Mouse (Mus musculus) intestine, embryonic 14.5 days (tissue): Measurements from ENCODE around the gene Magix. TPM values are rescaled to one million over a fixed set of nuclear protein-coding genes. Genes with fewer than 3 reads are reported as not detected.

Experiments
- ATAC-seq: fragments of 200-750 bp; cut with Nextera tagmentation; replicated peaks from 2 replicates; pipeline ENCODE4 v1.8.0; 2017; ENCODE audit warnings: low read depth, moderate number of reproducible peaks, moderate TSS enrichment, moderate library complexity; ENCODE audit not compliant: low FRiP score, low TSS enrichment
- DNase-seq: peaks from one replicate; pipeline ENCODE4 v3.0.0-alpha.2; 2018; ENCODE audit warnings: low spot score
- H3K27ac ChIP-seq: fragments of 300-500 bp; sonication (generic); 2 replicates; pipeline ENCODE4 v1.5.1; 2014; ENCODE audit warnings: low read depth, mild to moderate bottlenecking, control low read depth
- H3K27me3 ChIP-seq: fragments of 300-500 bp; sonication (generic); replicated peaks from 2 replicates; pipeline ENCODE4 v1.6.1; 2014; ENCODE audit warnings: low read length, control low read depth; ENCODE audit not compliant: control insufficient read depth, insufficient read depth
- H3K36me3 ChIP-seq: fragments of 300-500 bp; sonication (generic); 2 replicates; pipeline ENCODE4 v1.6.1; 2014; ENCODE audit warnings: low read length, control low read depth; ENCODE audit not compliant: control insufficient read depth, insufficient read depth
- H3K4me1 ChIP-seq: fragments of 300-500 bp; sonication (generic); replicated peaks from 2 replicates; pipeline ENCODE4 v1.6.1; 2014; ENCODE audit warnings: low read length, control low read depth, mixed read lengths; ENCODE audit not compliant: control insufficient read depth, insufficient read depth
- H3K4me2 ChIP-seq: fragments of 300-500 bp; sonication (generic); 2 replicates; pipeline ENCODE4 v1.6.1; 2014; ENCODE audit warnings: low read length
- H3K4me3 ChIP-seq: fragments of 300-500 bp; sonication (generic); 2 replicates; pipeline ENCODE4 v1.5.1; 2014; ENCODE audit warnings: low read depth, low read length, control low read depth, mixed read lengths
- H3K9ac ChIP-seq: fragments of 300-500 bp; sonication (generic); 2 replicates; pipeline ENCODE4 v1.6.1; 2014; ENCODE audit warnings: mild to moderate bottlenecking, low read length
- H3K9me3 ChIP-seq: fragments of 300-500 bp; sonication (generic); 2 replicates; pipeline ENCODE4 v1.6.1; 2016; ENCODE audit warnings: low read length, control low read depth; ENCODE audit not compliant: control insufficient read depth
- WGBS: fragments of 180-500 bp; shearing (Covaris S2); extraction: QIAGEN DNeasy Blood & Tissue Kit; methylation state at CpG from one replicate; pipeline ENCODE4 v1.1.7; 2014; 5-methylcytosine and 5-hydroxymethylcytosine counted together
- polyA plus RNA-seq: library from polyadenylated mRNA; unstranded; fragments of >200 nt; fragmentation: Nextera tagmentation; extraction: Ambion mirVana; gene quantifications from 2 replicates; pipeline ENCODE4 v1.2.1, GENCODE M21; 2014

Gene Magix
- polyA plus RNA-seq, 1 experiment from 2014 or later = 0.57 TPM

DNA sequence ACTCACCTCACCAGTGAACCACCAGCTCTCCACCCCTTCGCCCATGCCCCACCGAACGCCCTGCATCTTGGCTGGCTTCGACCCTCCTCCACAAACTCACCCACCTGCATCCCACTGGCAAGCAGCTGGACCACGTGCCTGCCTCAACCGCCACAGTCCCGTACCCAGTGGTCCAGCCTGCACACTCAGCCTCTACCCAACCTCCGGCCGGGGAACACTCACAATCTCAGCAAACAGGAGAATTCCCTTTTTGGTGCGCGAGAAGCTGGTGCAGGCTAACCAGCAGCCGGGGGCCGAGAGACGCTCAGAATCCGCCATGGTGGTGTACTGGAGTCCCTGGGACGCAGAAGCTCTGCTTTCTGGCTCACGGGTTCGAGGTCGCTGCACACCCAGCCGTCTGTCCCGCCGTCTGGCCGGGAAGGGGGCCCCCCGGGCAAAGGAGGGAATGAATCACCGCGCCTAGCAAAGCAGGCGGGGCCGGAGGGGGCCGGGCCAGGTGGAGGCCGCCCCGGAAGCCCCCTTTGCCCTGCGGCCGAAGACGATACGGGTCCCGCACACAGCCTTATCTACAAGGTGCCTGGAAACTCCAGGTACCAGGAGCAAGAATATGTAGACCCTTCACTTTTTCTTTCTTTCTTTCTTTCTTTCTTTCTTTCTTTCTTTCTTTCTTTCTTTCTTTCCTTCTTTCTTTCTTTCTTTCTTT, 10.0 kb downstream of the Magix start, which contains the start of gene Plp2:
Gene Plp2, minus strand, starts transcription at position 470 of the 703 bp plus-strand sequence.
- peak; percentile 67 for DNase-seq
- Histone ChIP-seq H3K27ac (peak within 1 kb of the TSS; percentile 54), H3K27me3 (no peaks in the 10 kb centered on the region), H3K4me3 (peak within 1 kb of the TSS; percentile 47), H3K9me3 (no peaks in the 10 kb centered on the region), H3K9ac (peak within 1 kb of the TSS; percentile 51), H3K4me1 (no peaks in the 10 kb centered on the region), H3K36me3 (peaks cover 15% of the 10 kb centered on the region; the same call in 1 of the 2 replicates), H3K4me2 (peak within 1 kb of the TSS; percentile 48)
- WGBS = 15% methylated on average over 35 of the region's 36 CpGs
- ATAC-seq = peak; percentile 47

DNA sequence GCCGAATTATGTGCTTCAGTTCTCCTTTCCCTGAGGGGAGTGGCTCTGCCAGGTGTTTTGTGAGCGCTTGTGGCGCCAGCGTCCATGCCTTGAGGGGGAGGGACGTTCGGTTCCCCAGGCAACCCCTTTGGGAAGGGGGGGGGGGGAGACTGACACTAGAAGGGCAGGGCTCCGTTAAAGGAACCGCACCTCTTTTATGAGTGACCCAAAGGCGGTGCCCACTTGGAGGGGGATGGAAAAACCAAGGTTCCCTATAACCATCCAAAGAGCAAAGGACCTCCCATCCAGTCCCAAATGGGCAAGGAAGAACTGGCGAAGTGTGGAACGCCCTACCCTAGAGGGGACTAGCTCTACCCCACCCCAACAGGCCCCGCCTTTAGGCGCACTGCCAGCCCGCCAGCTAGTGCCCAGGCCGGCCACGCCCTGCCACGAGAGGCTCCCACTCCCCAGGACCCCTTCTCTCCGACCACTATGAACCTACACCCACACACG, 10.6 kb downstream of the Magix start:
- Histone ChIP-seq H3K9me3 (no peaks in the 10 kb centered on the region), H3K27ac (peak overlapping the region; percentile 54), H3K36me3 (peaks cover 15% of the 10 kb centered on the region; the same call in 1 of the 2 replicates), H3K4me3 (peak overlapping the region; percentile 47), H3K27me3 (no peaks in the 10 kb centered on the region), H3K4me1 (no peaks in the 10 kb centered on the region), H3K9ac (peak overlapping the region; percentile 51), H3K4me2 (peak overlapping the region; percentile 48)
- ATAC-seq (peak; percentile 64), DNase-seq (peak; percentile 68)
- WGBS = 21% methylated on average over 18 of the region's 19 CpGs

DNA sequence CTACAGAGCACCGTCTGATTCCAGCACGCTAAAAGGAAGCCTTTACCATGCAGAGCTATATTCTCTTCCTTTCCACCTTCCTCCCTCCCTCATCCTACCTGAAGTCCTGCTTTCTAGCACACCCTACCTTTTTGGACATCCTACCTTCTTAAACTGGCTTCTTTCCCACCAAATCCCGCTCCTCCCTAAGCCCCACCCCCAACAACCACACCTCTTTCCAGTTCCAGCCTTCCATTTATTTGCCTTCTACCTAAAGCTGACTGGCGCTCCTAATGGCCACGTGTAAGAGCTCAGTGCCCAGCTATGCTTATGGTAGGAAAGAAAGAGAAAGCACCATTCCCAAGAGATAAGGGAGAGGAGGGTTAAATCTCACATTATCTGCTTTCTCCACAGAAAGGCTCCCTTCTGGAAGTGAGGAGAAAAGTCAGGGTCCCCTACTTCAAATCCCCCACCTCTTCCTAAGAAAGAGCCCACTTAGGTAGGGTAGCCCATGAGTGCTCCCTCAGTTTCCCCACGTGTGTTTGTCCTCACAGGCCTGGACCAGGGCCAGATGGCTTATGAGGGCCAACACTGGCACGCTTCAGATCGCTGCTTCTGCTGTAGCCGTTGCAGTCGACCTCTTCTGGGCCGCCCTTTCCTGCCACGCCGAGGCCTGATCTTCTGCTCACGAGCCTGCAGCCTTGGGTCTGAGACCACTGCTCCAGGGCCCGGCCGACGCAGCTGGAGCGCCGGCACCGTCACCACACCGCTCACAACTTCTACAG, 15.1 kb downstream of the Magix start:
- Histone ChIP-seq H3K27ac (no peak overlapping the region), H3K4me3 (no peak overlapping the region), H3K36me3 (peaks cover 19% of the 10 kb centered on the region; the same call in 1 of the 2 replicates), H3K9me3 (no peaks in the 10 kb centered on the region), H3K9ac (no peak overlapping the region), H3K27me3 (no peaks in the 10 kb centered on the region), H3K4me1 (no peaks in the 10 kb centered on the region), H3K4me2 (no peak overlapping the region)
- DNase-seq (no peak), ATAC-seq (no peak)
- WGBS = 71% methylated on average over 21 of the region's 21 CpGs

DNA sequence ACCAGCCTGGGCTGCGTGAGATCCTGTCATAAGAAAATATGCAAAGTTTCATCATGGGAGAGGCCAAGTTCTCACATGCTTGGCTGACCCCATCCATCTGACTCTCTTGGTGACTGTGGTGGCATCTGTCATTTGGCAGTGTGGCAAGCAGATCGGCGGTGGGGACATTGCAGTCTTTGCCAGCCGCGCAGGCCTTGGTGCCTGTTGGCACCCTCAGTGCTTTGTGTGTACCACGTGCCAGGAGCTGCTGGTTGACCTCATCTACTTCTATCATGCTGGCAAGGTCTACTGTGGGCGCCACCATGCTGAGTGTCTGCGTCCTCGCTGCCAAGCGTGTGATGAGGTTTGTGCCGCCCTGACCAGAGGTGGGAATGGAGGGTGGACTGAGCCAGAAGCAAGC, 16.3 kb downstream of the Magix start:
- WGBS = 93% methylated on average over 11 of the region's 11 CpGs
- H3K27me3 ChIP-seq = no peaks in the 10 kb centered on the region
- ATAC-seq = no peak
- no peak overlapping the region for H3K4me3 ChIP-seq
- DNase-seq = no peak
- H3K9me3 ChIP-seq = no peaks in the 10 kb centered on the region
- H3K9ac ChIP-seq = no peak overlapping the region
- H3K4me1 ChIP-seq = no peaks in the 10 kb centered on the region
- H3K27ac ChIP-seq = no peak overlapping the region
- no peak overlapping the region for H3K4me2 ChIP-seq
- peaks cover 23% of the 10 kb centered on the region for H3K36me3 ChIP-seq

DNA sequence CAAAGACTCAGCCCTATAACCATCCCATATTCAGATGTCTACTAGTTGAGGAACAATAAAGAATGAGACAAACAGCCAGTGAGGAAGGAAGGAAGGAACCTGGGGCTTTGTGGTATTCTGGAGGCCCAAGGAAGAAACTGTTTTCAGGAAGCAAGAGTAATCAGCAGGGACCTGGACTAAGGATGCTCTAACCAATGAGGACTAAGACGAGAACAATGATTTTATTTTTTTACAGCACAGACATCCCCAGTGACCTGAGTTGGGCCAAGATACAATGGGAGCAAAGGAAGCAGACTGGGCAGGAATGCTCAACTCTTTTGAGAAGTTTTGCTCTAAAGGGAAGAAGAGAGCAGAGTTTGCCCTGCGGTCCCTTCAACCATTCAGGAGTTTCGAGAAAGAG, 18.1 kb downstream of the Magix start:
- ATAC-seq (no peak), DNase-seq (no peak)
- H3K4me3 ChIP-seq = no peak overlapping the region
- no peak overlapping the region for H3K9ac ChIP-seq
- H3K27me3 ChIP-seq = no peaks in the 10 kb centered on the region
- no peak overlapping the region for H3K4me2 ChIP-seq
- H3K27ac ChIP-seq = no peak overlapping the region
- no peaks in the 10 kb centered on the region for H3K9me3 ChIP-seq
- peaks cover 5% of the 10 kb centered on the region; the same call in 1 of the 2 replicates for H3K4me1 ChIP-seq
- 82% methylated on average over 3 of the region's 3 CpGs for WGBS
- peaks cover 18% of the 10 kb centered on the region; the same call in 1 of the 2 replicates for H3K36me3 ChIP-seq

DNA sequence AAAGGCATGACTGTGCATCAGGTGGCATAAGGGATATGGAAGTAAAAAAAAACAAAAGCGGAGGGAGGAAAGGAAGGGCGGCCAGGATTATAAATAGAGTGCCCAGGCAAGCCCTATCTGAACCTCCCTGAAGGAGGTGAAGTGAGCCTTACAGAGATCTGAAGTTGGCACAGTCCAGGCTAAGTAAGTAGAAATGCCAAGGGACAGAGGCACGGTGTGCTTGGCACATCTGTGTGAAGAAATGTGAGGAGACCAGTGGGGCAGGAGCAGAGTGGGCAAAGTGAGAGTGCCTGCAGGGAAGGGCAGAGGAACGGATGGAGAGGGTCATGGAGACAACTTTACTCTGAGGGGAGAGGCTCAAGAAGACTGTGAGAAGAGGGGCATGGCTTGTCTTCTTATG, 20.0 kb downstream of the Magix start:
- peaks cover 5% of the 10 kb centered on the region; the same call in 1 of the 2 replicates for H3K4me1 ChIP-seq
- DNase-seq (no peak), ATAC-seq (no peak)
- 72% methylated on average over 4 of the region's 4 CpGs for WGBS
- no peak overlapping the region for H3K9ac ChIP-seq
- no peaks in the 10 kb centered on the region for H3K27me3 ChIP-seq
- H3K36me3 ChIP-seq = peaks cover 7% of the 10 kb centered on the region; the same call in 1 of the 2 replicates
- H3K4me3 ChIP-seq = no peak overlapping the region
- no peak overlapping the region for H3K4me2 ChIP-seq
- H3K27ac ChIP-seq = no peak overlapping the region
- no peaks in the 10 kb centered on the region for H3K9me3 ChIP-seq

DNA sequence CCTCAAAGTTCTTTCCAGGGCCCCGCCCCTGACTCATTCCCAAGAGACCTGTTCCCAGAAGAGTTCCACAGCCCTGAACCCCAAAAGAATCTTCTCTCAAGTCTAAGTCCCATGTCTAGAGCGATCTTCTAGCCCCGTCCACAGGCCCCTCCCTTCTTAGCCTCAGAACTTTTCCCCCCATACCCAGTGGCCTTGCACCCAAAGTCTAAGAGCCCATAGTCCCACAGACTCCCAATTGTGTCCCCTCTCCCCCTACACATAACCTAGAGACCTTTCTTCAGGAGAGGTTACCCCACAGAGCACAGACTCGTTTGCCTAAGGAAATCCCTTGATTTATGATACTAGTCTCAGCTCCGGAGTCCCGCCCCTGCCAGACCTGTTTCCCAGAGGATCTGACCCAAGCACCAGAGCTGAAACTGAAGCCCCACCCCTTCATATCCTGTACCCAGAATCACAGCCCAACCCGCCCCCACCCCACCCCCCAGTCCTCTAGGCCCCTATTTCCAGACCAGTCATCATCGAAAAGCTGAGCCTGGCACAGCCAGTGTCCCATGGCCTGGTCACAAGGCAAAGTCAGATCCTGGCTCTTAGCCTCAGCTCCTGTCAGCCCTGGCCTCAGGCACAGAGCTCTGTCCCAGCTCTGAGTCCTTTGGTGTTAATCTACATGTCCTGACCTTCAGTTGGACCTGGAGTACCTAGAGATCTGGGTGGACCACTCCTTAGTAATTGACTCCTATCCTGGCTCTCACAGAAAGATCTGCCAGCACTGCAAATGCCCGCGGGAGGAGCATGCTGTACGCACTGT, 22.1 kb downstream of the Magix start:
- Histone ChIP-seq H3K4me3 (peak overlapping the region; percentile 43; the same call in 1 of the 2 replicates), H3K4me2 (peak overlapping the region; percentile 49), H3K9ac (no peak overlapping the region), H3K36me3 (peaks cover 7% of the 10 kb centered on the region; the same call in 1 of the 2 replicates), H3K9me3 (no peaks in the 10 kb centered on the region), H3K4me1 (peaks cover 5% of the 10 kb centered on the region; the same call in 1 of the 2 replicates), H3K27me3 (no peaks in the 10 kb centered on the region), H3K27ac (peak overlapping the region; percentile 54; the same call in 1 of the 2 replicates)
- DNase-seq = no peak
- 43% methylated on average over 11 of the region's 11 CpGs for WGBS
- ATAC-seq = peak; percentile 63
